Mouse (Mus musculus) heart, adult 2 months (tissue): ENCODE measurements at regions not wholly inside any gene's neighbourhood (a gene's known extent, or its start where the extent isn't known, plus 50 kb on each side); places are given as distances from the start of the nearest gene placed in this dataset.

Experiments used
- CTCF ChIP-seq: fragments of 200-600 bp; IDR thresholded peaks from 2 replicates; pipeline ENCODE4 v1.8.1; 2022; ENCODE audit warnings: antibody characterized with exemption, mild to moderate bottlenecking, moderate library complexity
- EP300 ChIP-seq: fragments of 200-500 bp; IDR thresholded peaks from 2 replicates; pipeline ENCODE4 v1.6.1; 2011; ENCODE audit warnings: low read depth, low read length, control low read depth; ENCODE audit not compliant: insufficient read depth
- POLR2A ChIP-seq: fragments of 200-500 bp; IDR thresholded peaks from 2 replicates; pipeline ENCODE4 v1.6.1; 2011; ENCODE audit warnings: mild to moderate bottlenecking, low read depth, low read length, control low read depth; ENCODE audit not compliant: insufficient read depth

DNA sequence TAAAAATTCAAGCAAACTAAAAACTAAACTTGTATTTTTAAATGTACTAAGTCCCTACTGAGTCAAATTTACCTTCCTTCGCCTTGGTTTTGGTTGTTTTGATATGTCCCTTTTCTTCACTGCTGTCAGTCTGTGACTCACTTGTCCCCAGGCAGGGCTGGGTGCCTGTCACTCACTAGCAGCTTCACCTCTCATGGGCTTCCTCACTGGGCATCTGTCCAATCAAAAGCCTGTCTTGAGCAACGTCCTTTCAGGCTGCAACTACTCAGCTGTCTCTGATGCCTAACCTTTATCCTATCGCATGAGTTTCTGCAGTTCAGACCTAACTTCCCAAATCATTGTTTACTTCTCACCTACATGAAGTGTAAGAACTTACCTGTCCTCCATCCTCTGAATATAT, 61.2 kb upstream of the Ptchd3 start:
- TF ChIP-seq CTCF: no peak
- TF ChIP-seq POLR2A: no peak
- no peak for TF ChIP-seq EP300
